25 mouse cellular contexts compared by ENCODE assay signal in genomic region chr16:4333371-4333770, GRCm38 (mm10).
DNase-seq lines count a peak whose midpoint lies in the region; ATAC-seq and TF ChIP-seq lines count a peak whose summit lies in the region.
"Had no signal": no experiment of that assay in that cellular context is flagged by ENCODE, and none has a peak within 500 bp of the region (broad histone marks: within the 10 kb centered on the region; RNA-seq: fewer than 3 reads in every experiment).

No protein-coding gene starts in this region.

- WGBS in heart, embryonic 13.5 days, result 83% methylated on average over 2 of the region's 2 CpGs
- 79% methylated on average over 2 of the region's 2 CpGs for WGBS in intestine, embryonic 16.5 days
- WGBS in intestine, postnatal 0 days, result 59% methylated on average over 2 of the region's 2 CpGs
- WGBS in kidney, embryonic 15.5 days, result 88% methylated on average over 2 of the region's 2 CpGs

- H3K36me3 ChIP-seq in heart, embryonic 13.5 days, result no peaks in the 10 kb centered on the region
- H3K36me3 ChIP-seq in intestine, embryonic 16.5 days (ENCODE audit: control insufficient read depth, insufficient read depth, low read length), result no peaks in the 10 kb centered on the region
- no peaks in the 10 kb centered on the region for H3K36me3 ChIP-seq in intestine, postnatal 0 days (ENCODE audit: control insufficient read depth, insufficient read depth)
- no peaks in the 10 kb centered on the region for H3K36me3 ChIP-seq in kidney, embryonic 15.5 days
- H3K36me3 ChIP-seq: heart, embryonic 12.5 days; midbrain, embryonic 13.5 days had no signal

- no peak for DNase-seq in heart, adult 11 months
- peak; percentile 35 for DNase-seq in kidney, adult 9 months
- DNase-seq: adrenal gland, postnatal 14 days; cerebellum, adult 11 months; cerebellum, adult 9-10 months; cerebellum, postnatal 36 days; gastrocnemius, postnatal 36 days; layer of hippocampus, adult 9-11 months; lung, adult 18-20 months; lung, postnatal 4 days; thymus, adult 2 months; thymus, postnatal 36 days had no signal

- peaks cover 12% of the 10 kb centered on the region for H3K4me1 ChIP-seq in heart, embryonic 13.5 days
- no peaks in the 10 kb centered on the region for H3K4me1 ChIP-seq in intestine, embryonic 16.5 days (ENCODE audit: control insufficient read depth, insufficient read depth, low read length)
- no peaks in the 10 kb centered on the region for H3K4me1 ChIP-seq in intestine, postnatal 0 days (replicated peaks; ENCODE audit: control insufficient read depth, insufficient read depth, low read length)
- no peaks in the 10 kb centered on the region for H3K4me1 ChIP-seq in kidney, embryonic 15.5 days
- H3K4me1 ChIP-seq: forebrain, embryonic 13.5 days; midbrain, embryonic 13.5 days had no signal

- no peaks in the 10 kb centered on the region for H3K27me3 ChIP-seq in heart, embryonic 13.5 days (replicated peaks)
- H3K27me3 ChIP-seq in intestine, embryonic 16.5 days (replicated peaks; ENCODE audit: control insufficient read depth, insufficient read depth, low read length), result no peaks in the 10 kb centered on the region
- H3K27me3 ChIP-seq in intestine, postnatal 0 days (replicated peaks; ENCODE audit: control insufficient read depth, insufficient read depth, low read length), result no peaks in the 10 kb centered on the region
- H3K27me3 ChIP-seq in kidney, embryonic 15.5 days, result no peaks in the 10 kb centered on the region
- H3K27me3 ChIP-seq: forebrain, embryonic 13.5 days; heart, embryonic 12.5 days; megakaryocyte, embryonic 14.5 days; midbrain, embryonic 13.5 days had no signal

- no peak overlapping the region for H3K4me3 ChIP-seq in heart, embryonic 13.5 days
- no peak overlapping the region for H3K4me3 ChIP-seq in intestine, embryonic 16.5 days (ENCODE audit: low read length)
- no peak overlapping the region for H3K4me3 ChIP-seq in intestine, postnatal 0 days (ENCODE audit: low read depth, low read length)
- H3K4me3 ChIP-seq in kidney, embryonic 15.5 days (replicated peaks), result no peak overlapping the region
- H3K4me3 ChIP-seq: forebrain, embryonic 13.5 days; heart, embryonic 12.5 days; megakaryocyte, embryonic 14.5 days; midbrain, embryonic 13.5 days had no signal

- H3K4me2 ChIP-seq in heart, embryonic 13.5 days, result peak overlapping the region; percentile 22; the same call in 1 of the 2 replicates
- H3K4me2 ChIP-seq in intestine, embryonic 16.5 days (ENCODE audit: low read depth, low read length), result no peak overlapping the region
- H3K4me2 ChIP-seq in intestine, postnatal 0 days (replicated peaks; ENCODE audit: low read depth), result no peak overlapping the region
- H3K4me2 ChIP-seq in kidney, embryonic 15.5 days, result no peak overlapping the region
- H3K4me2 ChIP-seq: forebrain, embryonic 13.5 days; heart, embryonic 12.5 days; liver, embryonic 11.5 days; midbrain, embryonic 13.5 days had no signal

- no peaks in the 10 kb centered on the region for H3K9me3 ChIP-seq in heart, embryonic 13.5 days
- no peaks in the 10 kb centered on the region for H3K9me3 ChIP-seq in intestine, embryonic 16.5 days (ENCODE audit: control insufficient read depth, low read length)
- H3K9me3 ChIP-seq in intestine, postnatal 0 days (ENCODE audit: control insufficient read depth), result no peaks in the 10 kb centered on the region
- no peaks in the 10 kb centered on the region for H3K9me3 ChIP-seq in kidney, embryonic 15.5 days (replicated peaks)
- H3K9me3 ChIP-seq: forebrain, embryonic 13.5 days; heart, embryonic 12.5 days; megakaryocyte, embryonic 14.5 days; midbrain, embryonic 13.5 days had no signal

- ATAC-seq in heart, embryonic 13.5 days (ENCODE audit: extremely low read depth, insufficient number of reproducible peaks, low FRiP score, low TSS enrichment), result no peak
- ATAC-seq in intestine, embryonic 16.5 days, result peak; percentile 59
- ATAC-seq in intestine, postnatal 0 days, result no peak
- ATAC-seq in kidney, embryonic 15.5 days (replicated peaks; ENCODE audit: low FRiP score), result no peak
- ATAC-seq in megakaryocyte-erythroid progenitor cell, adult 5-6 weeks (replicated peaks; ENCODE audit: low FRiP score, low TSS enrichment, poor library complexity, severe bottlenecking), result 0 out of 2 replicates have a peak, but pooled peaks have one; percentile 45
- ATAC-seq: CD4-positive, CD25-positive, alpha-beta regulatory T cell, adult 4 months; forebrain, embryonic 13.5 days; hindbrain, embryonic 16.5 days; lung, postnatal 0 days; midbrain, embryonic 13.5 days had no signal

- TF ChIP-seq CTCF in intestine, postnatal 0 days (IDR thresholded peaks at IDR 0.05; ENCODE audit: low read depth), result no peak

- H3K27ac ChIP-seq in heart, embryonic 13.5 days (replicated peaks), result peak overlapping the region; percentile 53
- no peak overlapping the region for H3K27ac ChIP-seq in intestine, embryonic 16.5 days (ENCODE audit: low read length)
- H3K27ac ChIP-seq in intestine, postnatal 0 days (ENCODE audit: low read depth, low read length), result no peak overlapping the region
- no peak overlapping the region for H3K27ac ChIP-seq in kidney, embryonic 15.5 days
- H3K27ac ChIP-seq: forebrain, embryonic 13.5 days; midbrain, embryonic 13.5 days had no signal

- H3K9ac ChIP-seq in heart, embryonic 13.5 days, result no peak overlapping the region
- no peak overlapping the region for H3K9ac ChIP-seq in intestine, embryonic 16.5 days (ENCODE audit: low read depth, low read length)
- H3K9ac ChIP-seq in intestine, postnatal 0 days (ENCODE audit: low read depth, low read length), result no peak overlapping the region
- H3K9ac ChIP-seq in kidney, embryonic 15.5 days, result no peak overlapping the region
- H3K9ac ChIP-seq: forebrain, embryonic 13.5 days; heart, embryonic 12.5 days; midbrain, embryonic 13.5 days had no signal

Comparison
In these comparisons a context has a peak if more than half of its experiments do, and no peak if none do; other contexts are left out.
1. ATAC-seq: peak in intestine, embryonic 16.5 days (single experiment) and megakaryocyte-erythroid progenitor cell, adult 5-6 weeks (single experiment); none in heart, embryonic 13.5 days (single experiment), intestine, postnatal 0 days (single experiment) and kidney, embryonic 15.5 days (single experiment).